Comparison of ENCODE assay signal across 22 mouse cellular contexts in the genomic region with DNA sequence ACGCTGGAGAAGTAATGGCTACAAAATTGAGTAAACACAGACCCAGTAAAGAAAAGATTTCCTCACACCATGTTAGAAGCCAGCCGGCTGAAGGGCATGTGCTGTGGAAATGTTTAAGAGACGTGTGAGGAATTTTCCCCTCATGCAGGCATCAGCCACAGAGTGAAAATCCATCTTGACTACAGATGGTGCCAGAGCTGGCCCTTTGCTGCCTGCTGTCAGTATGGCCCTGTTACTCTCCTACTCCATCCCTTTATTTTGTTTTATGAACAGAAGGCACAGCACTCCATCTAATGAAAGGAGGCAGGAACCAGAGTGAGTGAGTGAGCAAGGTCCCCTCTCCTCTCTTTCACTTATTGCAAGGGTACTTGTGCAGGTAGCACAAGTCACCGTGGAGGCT. TPM values are rescaled to one million over a fixed set of nuclear protein-coding genes. Genes with fewer than 3 reads are reported as not detected.
"Had no signal": no experiment of that assay in that cellular context is flagged by ENCODE, and none has a peak within 500 bp of the region (broad histone marks: within the 10 kb centered on the region; RNA-seq: fewer than 3 reads in every experiment).

No protein-coding gene starts in this region.

- H3K4me2 ChIP-seq: kidney, embryonic 15.5 days; limb, embryonic 15.5 days; liver, embryonic 12.5 days; lung, embryonic 14.5 days; neural tube, embryonic 12.5 days had no signal

- H3K9ac ChIP-seq: kidney, embryonic 15.5 days; limb, embryonic 15.5 days; liver, embryonic 12.5 days; lung, embryonic 14.5 days; neural tube, embryonic 12.5 days had no signal

- H3K4me1 ChIP-seq: liver, embryonic 12.5 days had no signal

- DNase-seq: kidney, postnatal 14 days; lung, embryonic 14.5 days; lung, postnatal 10 days; lung, postnatal 4 days; midbrain, embryonic 14.5 days; right cerebral cortex, postnatal 4 days; spleen, adult 18-20 months; thymus, adult 2 months; thymus, postnatal 25 days had no signal

- H3K36me3 ChIP-seq: kidney, embryonic 15.5 days; limb, embryonic 15.5 days; liver, embryonic 12.5 days; midbrain, embryonic 10.5 days; neural tube, embryonic 12.5 days had no signal

- ATAC-seq: liver, embryonic 12.5 days had no signal

- H3K4me3 ChIP-seq: kidney, embryonic 15.5 days; left cerebral cortex, adult 2 months; limb, embryonic 15.5 days; liver, embryonic 12.5 days; midbrain, embryonic 10.5 days; neural tube, embryonic 12.5 days had no signal

- H3K9me3 ChIP-seq: kidney, embryonic 15.5 days; limb, embryonic 15.5 days; liver, embryonic 12.5 days; midbrain, embryonic 10.5 days; neural tube, embryonic 12.5 days had no signal

- H3K27ac ChIP-seq: kidney, embryonic 15.5 days; left cerebral cortex, adult 2 months; limb, embryonic 15.5 days; liver, embryonic 12.5 days; midbrain, embryonic 10.5 days; neural tube, embryonic 12.5 days had no signal

RNA-seq across cellular contexts. Expression of gene Ereg, which starts 2.1 kb away (rescaled TPM):
- total RNA-seq: layer of hippocampus, postnatal 14 days; left cerebral cortex, adult 2 months; left cerebral cortex, postnatal 14 days; megakaryocyte, adult 5-6 weeks had no signal
- polyA plus RNA-seq: kidney, embryonic 15.5 days; limb, embryonic 11.5 days; midbrain, embryonic 10.5 days; midbrain, embryonic 14.5 days; neural tube, embryonic 12.5 days had no signal

RNA-seq across cellular contexts. Expression of gene Epgn, which starts 45.1 kb away (rescaled TPM):
- total RNA-seq: left cerebral cortex, postnatal 14 days; megakaryocyte, adult 5-6 weeks; neutrophil, adult 5-6 weeks had no signal
- polyA plus RNA-seq: kidney, embryonic 15.5 days; liver, embryonic 12.5 days; liver, embryonic 16.5 days; lung, embryonic 14.5 days; stomach, embryonic 14.5 days had no signal
